Mouse (Mus musculus): ENCODE measurements around the gene Ifna16. TPM values are rescaled to one million over a fixed set of nuclear protein-coding genes. Genes with fewer than 3 reads are reported as not detected.
A peak's percentile ranks its signal among the peaks of the same experiment; 100 is the strongest.

Gene Ifna16
- total RNA-seq (2015) (not detected in 2 replicates), total RNA-seq (2017) (not detected in 2 replicates)

- ATAC-seq (ENCODE audit: poor library complexity, severe bottlenecking), result no peak
Measured at GRCm38 (mm10) chr4:88676824-88677223, at the start of gene Ifna16. Gene Ifna16 (minus strand): TSS chr4:88676924.

- ATAC-seq (ENCODE audit: poor library complexity, severe bottlenecking), result no peak
Measured at GRCm38 (mm10) chr4:88723497-88724090, 46.9 kb upstream of the Ifna16 start.

GRCm38 (mm10) chr4:88721791-88722721 lies 45.3 kb upstream of the Ifna16 start, which contains the start of the genes Gm26566 and Klhl9:
Gene Gm26566 (plus strand): TSS chr4:88721805.
Gene Klhl9 (minus strand): TSS chr4:88722465.
- peak; percentile 91 for ATAC-seq (ENCODE audit: poor library complexity, severe bottlenecking)

- ATAC-seq (ENCODE audit: poor library complexity, severe bottlenecking), result no peak
Measured at GRCm38 (mm10) chr4:88718715-88719114, 42.0 kb upstream of the Ifna16 start.

GRCm38 (mm10) chr4:88715059-88715458 lies 38.3 kb upstream of the Ifna16 start:
- ATAC-seq (ENCODE audit: poor library complexity, severe bottlenecking), result no peak

- ATAC-seq (ENCODE audit: poor library complexity, severe bottlenecking), result no peak
Measured at GRCm38 (mm10) chr4:88714281-88714680, 37.6 kb upstream of the Ifna16 start.

- ATAC-seq (ENCODE audit: poor library complexity, severe bottlenecking), result peak; percentile 78
Measured at GRCm38 (mm10) chr4:88707128-88707826, 30.6 kb upstream of the Ifna16 start.

- peak; percentile 85 for ATAC-seq (ENCODE audit: poor library complexity, severe bottlenecking)
Measured at GRCm38 (mm10) chr4:88705924-88706323, 29.2 kb upstream of the Ifna16 start.

GRCm38 (mm10) chr4:88699301-88699700 lies 22.6 kb upstream of the Ifna16 start:
- ATAC-seq (ENCODE audit: poor library complexity, severe bottlenecking), result no peak

- ATAC-seq (ENCODE audit: poor library complexity, severe bottlenecking), result peak; percentile 78
Measured at GRCm38 (mm10) chr4:88698781-88699180, 22.1 kb upstream of the Ifna16 start.

- no peak for ATAC-seq (ENCODE audit: poor library complexity, severe bottlenecking)
Measured at GRCm38 (mm10) chr4:88697753-88698152, 21.0 kb upstream of the Ifna16 start.

- no peak for ATAC-seq (ENCODE audit: poor library complexity, severe bottlenecking)
Measured at GRCm38 (mm10) chr4:88697108-88697507, 20.4 kb upstream of the Ifna16 start.

GRCm38 (mm10) chr4:88696237-88696884 lies 19.6 kb upstream of the Ifna16 start:
- ATAC-seq (ENCODE audit: poor library complexity, severe bottlenecking), result peak; percentile 89

GRCm38 (mm10) chr4:88693392-88693791 lies 16.7 kb upstream of the Ifna16 start:
- peak; percentile 77 for ATAC-seq (ENCODE audit: poor library complexity, severe bottlenecking)

- ATAC-seq (ENCODE audit: poor library complexity, severe bottlenecking), result 0 out of 2 replicates have a peak, but pooled peaks have one; percentile 17
Measured at GRCm38 (mm10) chr4:88692537-88692936, 15.8 kb upstream of the Ifna16 start.

GRCm38 (mm10) chr4:88691259-88691658 lies 14.5 kb upstream of the Ifna16 start, which contains the start of gene Ifnab:
Gene Ifnab (minus strand): TSS chr4:88691359.
- ATAC-seq (ENCODE audit: poor library complexity, severe bottlenecking), result no peak

GRCm38 (mm10) chr4:88683812-88684211 lies 7.1 kb upstream of the Ifna16 start, which contains the start of gene Ifna2:
Gene Ifna2 (minus strand): TSS chr4:88683912.
- no peak for ATAC-seq (ENCODE audit: poor library complexity, severe bottlenecking)

- no peak for ATAC-seq (ENCODE audit: poor library complexity, severe bottlenecking)
Measured at GRCm38 (mm10) chr4:88681353-88681752, 4.6 kb upstream of the Ifna16 start.

- ATAC-seq (ENCODE audit: poor library complexity, severe bottlenecking), result 0 out of 2 replicates have a peak, but pooled peaks have one; percentile 57
Measured at GRCm38 (mm10) chr4:88680362-88680761, 3.6 kb upstream of the Ifna16 start.

GRCm38 (mm10) chr4:88655461-88655860 lies 21.3 kb downstream of the Ifna16 start:
- no peak for ATAC-seq (ENCODE audit: poor library complexity, severe bottlenecking)

Measured in megakaryocyte, adult 5-6 weeks (primary cell).